Mouse (Mus musculus): ENCODE measurements around the gene Dtx2.
"Not testable (repeated sequence)": the region's sequence is repeated elsewhere in the genome, so short reads cannot be mapped to it uniquely, and the experiment has no call there.

Dtx2 gene

DNA sequence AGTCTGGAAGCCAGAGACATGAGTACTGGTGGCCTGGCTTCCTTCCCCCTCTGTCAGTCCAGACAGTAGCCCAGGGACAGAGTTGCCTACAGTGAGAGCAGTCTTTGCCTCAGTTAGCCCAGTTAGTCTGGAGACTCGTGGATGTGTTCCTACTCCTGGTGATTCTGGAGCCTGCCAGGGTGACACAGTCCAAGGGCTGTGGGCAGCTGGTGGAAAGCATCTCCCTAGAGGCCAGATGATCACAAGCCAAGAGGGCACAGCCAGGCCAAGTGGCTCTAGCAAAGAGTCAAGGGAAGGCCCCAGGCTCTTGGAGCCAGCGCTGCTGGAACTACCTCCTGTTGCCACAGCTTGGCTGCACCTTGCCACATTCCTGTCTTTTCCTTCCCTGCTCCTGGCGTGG, 31.1 kb downstream of the Dtx2 start:
- DNase-seq (ENCODE audit: low read depth, low spot score), result no peak

DNA sequence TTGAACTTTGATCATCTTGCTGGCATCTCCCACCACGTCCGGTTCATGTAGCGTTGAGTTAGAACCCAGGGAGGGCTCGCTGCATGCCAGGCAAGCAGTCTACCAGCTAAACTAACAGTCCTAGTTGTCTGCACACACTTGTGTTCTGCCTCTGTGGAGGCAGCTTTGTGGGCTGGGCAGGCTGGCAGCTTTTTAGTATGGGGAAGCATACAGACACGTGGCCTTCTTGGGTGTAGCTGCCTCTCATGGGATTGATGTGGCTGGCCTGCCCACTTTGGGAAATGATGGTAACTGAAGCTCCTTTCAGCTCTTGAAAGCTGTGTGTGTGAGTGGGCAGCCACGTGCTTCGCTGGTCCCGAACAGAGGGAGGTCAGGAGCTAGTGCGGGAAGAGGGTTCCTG, 32.3 kb downstream of the Dtx2 start:
- no peak for DNase-seq (ENCODE audit: low read depth, low spot score)

DNA sequence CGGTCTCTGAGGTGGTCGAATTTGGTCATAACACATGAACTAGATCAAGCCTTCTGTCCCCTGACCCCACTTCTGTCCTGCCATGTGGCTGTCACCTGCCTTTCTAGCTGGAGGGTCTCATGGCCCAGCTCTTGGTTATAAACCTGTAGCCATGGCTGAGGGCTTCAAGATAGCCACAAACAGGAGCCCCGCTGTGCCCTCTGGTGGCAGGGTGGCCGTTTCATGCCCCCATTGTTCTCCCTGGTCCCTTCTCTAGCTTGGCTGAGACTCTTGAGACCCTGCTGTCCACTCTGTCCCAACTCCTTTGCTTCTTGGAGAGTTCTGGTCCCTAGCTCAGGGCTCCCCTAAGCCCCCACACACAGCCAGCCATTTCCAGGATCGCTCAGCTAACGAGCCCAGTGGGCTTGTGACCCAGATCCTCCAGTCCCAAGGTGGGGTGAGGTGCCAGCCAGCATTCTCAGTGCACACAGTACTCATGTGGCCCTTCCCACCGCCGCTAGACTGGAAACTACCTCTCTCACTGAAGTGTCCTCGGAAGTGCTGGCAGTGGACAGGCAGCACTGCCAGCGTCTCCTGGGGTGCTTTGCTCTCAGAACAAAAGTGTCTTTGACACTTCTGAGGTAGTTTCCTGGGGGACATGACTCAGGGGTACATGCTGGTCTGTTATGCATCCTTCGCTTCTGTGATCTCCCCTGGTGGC, 33.2 kb downstream of the Dtx2 start:
- DNase-seq (ENCODE audit: low read depth, low spot score), result no peak

DNA sequence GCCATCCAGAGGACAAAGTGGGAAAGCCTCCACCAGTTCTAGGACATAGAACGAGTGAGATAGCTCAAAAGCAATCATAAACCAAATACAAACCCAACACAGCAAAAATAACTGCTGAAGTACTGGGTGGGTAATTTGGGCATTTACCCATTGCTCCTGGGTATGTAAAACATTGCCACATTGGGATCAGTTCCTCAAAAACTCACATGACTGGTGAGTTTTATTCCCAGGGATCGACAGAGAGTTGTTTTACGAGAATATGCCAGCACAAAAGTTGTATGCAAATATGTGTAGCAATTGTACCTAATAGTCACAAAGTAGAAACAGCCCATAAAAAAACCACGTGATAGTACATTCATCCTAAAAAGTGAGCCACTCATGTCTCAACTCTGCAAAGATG, 40.3 kb downstream of the Dtx2 start:
- no peak for DNase-seq (ENCODE audit: low read depth, low spot score)

DNA sequence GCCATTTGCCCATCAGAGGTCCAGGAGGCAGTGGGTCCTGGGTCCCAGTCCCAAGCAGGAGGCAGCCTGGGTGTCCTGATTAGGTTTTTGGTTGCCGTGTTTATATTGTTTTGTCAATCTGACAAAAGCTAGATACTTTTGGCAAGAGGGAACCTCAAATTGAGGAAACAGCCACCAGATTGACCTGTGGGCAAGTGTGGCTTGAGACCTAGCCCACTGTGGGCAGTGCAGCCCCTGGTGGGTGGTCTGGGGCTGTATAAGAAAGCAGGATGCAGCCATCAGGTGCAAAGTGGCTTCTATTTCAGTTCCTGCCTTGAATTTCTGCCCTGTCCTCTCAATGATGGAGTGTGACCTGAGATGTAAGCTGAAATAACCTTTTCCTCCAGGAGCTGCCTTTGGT, 40.7 kb downstream of the Dtx2 start:
- no peak for DNase-seq (ENCODE audit: low read depth, low spot score)

DNA sequence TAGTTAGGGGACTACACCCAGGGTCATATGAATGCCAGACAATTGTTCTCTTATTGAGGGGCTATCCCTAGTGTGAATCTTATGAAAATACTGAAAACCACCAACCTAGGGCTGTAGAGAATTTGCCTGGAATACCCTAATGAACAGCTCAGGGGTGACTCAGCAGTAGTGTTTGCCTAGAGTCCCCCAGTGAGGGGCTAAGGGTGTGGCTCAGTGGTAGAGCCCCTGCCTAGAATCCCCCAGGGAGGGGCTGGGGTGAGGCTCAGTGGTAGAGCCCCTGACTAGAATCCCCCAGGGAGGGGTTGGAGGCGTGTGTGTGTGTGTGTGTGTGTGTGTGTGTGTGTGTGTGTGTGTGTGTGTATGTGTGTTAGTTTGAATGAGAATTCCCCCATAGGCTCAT, 42.1 kb downstream of the Dtx2 start:
- DNase-seq (ENCODE audit: low read depth, low spot score), result no peak

DNA sequence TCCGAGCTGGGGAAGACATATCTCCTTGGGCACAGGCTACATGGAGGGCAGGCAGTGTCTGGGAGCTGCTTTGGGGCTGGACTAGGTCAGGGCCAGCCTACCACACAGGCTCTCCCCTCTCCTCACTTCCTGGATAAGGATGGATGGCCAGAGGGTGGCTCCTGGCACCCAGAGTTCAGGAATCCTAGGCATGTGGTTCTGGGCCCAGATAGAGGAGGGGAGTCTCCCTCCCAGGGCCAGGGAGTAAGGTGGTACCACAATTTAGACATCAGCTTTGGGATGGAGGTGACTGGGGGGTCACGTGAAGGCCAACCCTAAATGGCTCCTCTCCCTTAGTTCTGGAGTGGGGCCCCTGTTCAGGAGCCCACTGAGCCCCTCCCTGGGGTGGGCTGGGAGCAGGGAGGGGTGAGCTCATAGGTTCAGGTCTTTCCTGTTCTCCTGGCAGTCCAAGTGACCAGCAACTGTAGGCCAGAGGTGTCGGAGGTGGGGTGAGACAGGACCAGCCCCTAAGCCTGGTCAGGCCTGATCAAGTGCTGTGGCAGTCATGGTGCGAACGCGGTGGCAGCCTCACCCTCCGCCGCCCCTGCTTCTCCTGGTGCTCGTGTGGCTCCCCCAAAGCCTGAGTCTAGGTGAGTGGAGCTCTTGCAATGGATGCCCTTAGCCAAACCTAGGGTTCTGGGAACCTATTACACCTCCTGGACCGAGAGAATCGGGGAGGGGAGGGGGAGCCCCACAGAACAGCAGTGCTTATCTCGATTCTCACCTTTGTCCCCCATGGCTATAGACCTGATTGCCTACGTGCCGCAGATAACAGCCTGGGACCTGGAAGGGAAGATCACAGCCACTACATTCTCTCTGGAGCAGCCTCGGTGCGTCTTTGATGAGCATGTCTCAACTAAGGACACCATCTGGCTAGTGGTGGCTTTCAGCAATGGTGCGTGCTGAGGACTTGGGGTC, 43.9 kb downstream of the Dtx2 start, which contains the start of gene Upk3b:
TSS of gene Upk3b (plus strand) at position 239 of the 957 bp plus-strand sequence.
- DNase-seq (ENCODE audit: low read depth, low spot score), result no peak

DNA sequence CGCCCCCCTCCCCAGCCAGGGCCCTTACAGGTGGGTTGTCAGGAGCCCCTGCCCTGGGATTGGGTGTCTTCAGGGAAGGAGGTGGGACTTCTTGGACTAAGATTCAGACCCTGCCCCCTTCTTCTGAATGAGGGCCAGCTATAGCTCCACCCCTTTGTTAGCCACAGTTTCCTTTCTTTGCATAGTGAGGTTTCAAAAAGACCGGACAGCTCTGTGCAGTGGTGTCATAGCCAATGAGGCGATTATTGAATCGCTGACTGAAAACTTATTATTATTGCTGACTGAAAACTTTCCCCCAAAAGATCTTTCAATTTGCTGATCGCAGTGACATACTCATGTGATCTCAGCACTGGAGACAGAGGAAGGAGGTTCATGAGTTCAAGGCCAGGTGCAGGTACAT, 45.6 kb downstream of the Dtx2 start:
- DNase-seq (ENCODE audit: low read depth, low spot score), result no peak

DNA sequence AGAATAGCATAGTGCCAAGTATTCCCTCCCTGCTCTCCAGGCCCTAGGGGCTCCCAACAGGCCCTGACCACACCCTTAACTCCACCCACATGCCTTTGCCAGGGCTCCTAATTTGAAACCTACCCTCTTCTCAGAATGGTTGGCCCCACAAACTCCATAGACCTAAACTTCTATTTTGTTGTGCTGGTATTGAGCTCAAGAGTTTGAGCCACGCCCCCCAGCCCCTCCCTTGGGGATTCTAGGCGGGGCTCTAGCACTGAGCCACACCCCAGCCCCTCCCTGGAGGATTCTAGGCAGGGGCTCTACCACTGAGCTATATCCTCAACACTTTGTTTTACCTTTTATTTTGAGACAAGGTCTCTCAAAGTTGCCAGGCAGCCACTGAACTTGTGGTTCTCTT, 46.7 kb downstream of the Dtx2 start:
- DNase-seq (ENCODE audit: low read depth, low spot score), result no peak

DNA sequence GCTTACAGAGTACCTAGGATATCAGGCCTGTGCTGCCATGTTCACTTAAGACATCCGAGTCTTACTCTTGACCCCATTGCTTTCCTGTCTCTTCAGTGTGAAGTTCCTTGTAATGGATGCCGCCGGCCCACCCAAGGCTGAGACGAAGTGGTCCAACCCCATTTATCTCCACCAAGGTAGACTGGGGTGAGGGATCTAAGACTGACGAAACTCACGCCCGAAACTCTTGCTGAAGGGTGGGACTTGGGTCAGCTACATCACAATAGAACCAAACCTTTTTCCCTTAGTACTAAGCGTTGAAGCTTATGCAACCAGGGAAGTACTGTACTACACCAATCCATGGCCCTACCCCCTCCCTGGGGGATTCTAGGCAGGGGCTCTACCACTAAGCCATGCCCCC, 47.1 kb downstream of the Dtx2 start:
- DNase-seq (ENCODE audit: low read depth, low spot score), result no peak

DNA sequence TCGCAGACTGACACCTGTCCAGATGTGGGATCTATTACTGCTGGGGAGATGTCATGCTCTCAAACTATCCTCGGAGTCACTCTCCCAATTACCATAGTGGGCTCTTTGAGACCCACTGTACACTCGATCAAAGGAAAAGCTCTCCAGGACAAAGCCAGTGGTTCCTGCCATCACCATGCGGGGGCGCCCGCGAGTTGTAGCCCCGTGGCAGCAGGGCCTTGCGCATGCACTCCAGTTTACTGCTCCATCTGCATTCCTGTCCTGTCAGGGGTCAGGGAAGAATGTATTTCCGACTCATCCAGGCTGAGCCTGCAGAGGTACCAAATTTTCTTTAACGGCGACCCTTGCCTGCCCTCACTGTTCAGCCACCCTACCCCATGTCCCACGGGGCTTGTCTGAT, 50.3 kb downstream of the Dtx2 start:
- no peak for DNase-seq (ENCODE audit: low read depth, low spot score)

DNA sequence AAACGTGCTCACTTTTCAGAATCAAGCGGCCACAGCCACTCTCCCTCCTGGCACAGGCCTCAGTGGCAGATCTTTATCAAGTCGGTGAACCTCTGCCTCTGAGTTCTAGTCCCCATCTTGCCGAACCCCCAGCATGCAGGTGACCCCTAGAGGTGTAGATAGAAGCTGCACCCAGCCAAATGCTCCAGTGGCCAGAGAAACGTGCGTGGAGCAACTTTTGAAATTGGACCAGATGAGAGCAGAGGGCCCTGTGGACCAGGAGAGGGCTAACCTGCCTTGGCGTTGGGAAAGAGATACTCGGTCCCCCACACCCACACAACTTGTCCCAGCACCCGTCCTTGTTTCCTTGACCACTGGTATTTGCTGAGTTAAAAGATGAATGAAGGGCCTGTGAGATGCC, 50.8 kb downstream of the Dtx2 start:
- peak; percentile 20 for DNase-seq (ENCODE audit: low read depth, low spot score)

DNA sequence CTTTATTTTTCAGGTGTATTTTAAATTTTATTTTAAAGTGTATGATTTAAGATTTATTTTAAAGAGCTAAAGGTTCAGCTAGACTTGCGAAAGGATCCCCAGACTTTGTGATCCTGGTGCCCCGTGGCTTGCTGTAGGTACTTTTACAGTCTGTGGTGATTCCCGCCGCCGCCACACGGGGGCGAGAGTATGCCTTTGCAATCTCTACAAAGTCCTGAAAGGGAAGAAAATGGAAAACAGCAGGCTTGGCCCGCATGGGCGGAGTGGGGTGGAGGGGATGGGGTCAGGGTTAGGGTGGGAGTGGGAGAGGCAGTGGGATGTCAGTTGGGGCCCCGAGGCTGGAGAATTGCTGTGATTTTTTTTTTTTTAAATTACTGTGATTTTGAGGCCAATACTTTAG, 51.4 kb downstream of the Dtx2 start:
- DNase-seq (ENCODE audit: low read depth, low spot score), result peak; percentile 78

DNA sequence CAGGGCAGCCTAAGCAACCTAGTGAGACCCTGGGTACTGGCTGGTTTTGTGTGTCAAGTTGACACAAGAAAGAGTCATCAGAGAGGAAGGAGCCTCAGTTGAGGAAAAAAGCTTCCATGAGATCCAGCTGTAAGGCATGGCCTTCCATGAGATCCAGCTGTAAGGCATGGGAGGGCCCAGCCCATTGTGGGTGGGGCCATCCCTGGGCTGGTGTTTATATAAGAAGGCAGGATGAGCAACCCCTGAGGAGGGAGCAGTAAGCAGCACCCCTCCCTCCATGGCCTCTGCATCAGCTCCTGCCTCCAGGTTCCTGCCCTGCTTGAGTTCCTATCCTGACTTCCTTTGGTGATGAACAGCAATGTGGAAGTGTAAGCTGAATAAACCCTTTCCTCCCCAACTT, 53.9 kb downstream of the Dtx2 start:
- not testable (repeated sequence) for DNase-seq (ENCODE audit: low read depth, low spot score)

DNA sequence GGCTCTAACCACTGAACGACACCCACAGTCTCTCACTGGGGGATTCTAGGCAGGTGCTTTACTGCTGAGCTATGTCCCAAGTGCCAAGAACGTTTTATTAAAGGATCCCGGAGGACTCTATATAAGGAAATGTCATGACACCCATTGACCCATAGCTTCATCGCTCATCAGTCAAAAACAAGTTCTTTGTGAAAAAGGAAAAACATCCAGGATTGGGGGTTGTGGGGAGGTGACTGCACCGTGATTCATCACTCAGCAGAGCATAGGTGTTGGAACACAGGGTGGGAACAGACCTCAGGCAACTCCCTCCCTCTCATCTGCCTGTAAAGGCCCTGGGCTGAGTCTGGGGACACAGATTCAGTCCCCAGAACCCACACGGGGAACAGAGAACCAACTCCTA, 55.3 kb downstream of the Dtx2 start:
- no peak for DNase-seq (ENCODE audit: low read depth, low spot score)

DNA sequence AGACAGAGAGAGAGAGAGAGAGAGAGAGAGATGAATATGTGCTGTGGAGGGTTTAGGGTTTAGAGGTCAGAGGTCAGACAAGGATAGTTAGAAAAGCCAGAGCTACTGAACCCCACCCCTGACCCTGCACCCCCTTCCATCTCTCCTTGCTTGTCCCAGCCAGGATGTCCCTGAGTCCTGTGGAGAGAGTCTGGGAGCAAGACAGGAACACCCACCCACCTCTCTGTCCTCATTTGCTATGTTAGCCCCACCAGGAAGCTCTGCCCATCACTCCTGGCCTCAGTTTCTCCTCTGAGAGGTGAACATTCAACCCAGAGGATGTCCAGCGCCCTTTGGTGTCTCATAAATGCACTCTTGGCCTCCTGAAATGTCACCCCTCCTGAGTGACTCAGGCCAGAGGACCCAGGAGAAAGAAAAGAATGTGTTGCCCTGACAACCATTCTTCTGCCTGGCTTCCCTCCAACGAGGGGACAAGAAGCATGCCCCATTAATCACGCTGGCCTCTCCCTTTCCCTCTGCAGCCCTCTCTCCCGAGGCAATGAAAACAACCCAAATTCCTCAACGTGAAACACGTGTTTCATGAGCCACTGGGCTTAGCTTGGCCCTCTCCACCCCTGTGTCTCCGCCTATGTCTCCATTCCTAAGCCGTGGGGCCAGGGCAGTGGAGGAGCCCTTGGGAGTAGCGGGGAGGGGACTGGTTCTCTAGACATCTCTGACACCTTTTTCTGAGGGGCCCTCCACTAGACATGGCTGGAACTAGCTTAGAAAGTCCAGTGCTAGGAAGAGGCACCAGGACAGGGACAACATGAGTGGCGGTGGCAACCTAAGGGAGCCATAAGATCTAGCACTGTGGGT, 56.9 kb downstream of the Dtx2 start:
- no peak for DNase-seq (ENCODE audit: low read depth, low spot score)

DNA sequence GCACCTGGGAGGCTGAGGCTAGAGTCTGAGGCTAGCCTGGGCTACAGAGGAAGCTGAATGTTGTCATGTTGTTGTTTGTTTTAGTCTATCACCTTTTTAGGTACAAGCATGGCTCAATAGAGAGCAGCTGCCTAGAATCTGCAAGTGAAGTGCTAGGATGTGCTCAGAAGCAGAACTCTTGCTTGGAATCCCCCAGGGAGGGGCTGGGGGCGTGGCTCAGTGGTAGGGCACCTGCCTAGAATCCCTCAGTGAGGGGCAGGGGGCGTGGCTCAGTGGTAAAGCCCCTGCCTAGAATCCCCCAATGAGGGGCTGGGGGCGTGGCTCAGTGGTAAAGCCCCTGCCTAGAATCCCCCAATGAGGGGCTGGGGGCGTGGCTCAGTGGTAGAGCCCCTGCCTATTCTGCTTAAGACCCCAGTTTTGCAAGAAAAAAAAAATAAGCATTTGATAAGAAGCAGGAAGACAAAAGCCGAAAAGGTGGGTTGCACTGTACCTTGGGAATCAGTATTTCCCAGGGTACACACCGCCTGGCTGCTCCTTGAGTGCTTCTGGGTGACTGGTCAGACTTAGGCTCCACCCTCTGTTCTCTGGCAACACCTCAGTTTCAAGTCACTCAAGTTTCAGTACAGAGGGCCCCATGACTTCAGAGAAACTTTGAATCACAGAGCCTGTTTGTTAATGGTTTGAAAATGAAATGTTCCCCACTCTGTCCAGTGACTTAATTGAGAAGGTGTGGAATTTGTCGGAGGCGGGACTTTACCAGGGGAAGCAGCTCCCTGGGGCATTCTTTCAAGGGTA, 58.5 kb downstream of the Dtx2 start:
- no peak for DNase-seq (ENCODE audit: low read depth, low spot score)

DNA sequence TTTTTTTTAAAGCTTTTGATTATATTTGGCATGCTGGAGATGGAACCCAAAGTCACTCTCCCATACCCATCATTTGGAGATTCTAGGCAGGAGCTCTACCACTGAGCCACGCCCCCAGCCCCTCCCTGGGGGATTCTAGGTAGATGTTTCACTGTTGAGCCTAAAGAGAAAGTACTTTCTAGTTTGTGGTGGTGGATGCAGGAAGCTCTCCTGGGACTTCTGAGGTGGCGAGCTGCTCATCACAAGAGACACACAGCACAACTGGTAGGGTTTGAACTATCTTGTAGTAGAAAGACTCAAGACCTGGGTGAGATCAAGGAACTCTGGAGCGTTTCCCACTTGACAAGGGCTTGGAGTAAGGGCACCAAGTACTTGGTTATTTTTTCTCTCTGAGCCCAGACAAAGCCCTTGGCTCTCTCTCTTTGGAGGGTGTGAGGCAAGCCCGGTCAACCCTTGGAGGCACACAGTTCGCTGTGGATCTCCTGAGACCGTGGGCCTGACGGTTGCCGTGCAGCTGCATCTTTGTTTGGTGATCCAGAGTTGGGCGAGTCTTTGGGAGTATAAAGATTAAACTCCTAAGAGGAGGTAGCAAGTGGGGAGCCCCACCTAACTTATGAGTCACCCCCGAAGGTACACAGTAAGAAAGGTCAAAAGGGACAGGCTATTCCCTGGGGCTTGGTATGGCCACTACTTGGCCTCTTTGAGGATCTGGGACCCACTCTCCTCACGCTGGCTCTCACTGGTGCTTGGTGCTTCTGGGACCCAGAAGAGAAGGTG, 59.9 kb downstream of the Dtx2 start, which contains the start of gene Upk3bl:
TSS of gene Upk3bl (plus strand) at position 192 of the 777 bp plus-strand sequence.
- DNase-seq (ENCODE audit: low read depth, low spot score), result no peak

DNA sequence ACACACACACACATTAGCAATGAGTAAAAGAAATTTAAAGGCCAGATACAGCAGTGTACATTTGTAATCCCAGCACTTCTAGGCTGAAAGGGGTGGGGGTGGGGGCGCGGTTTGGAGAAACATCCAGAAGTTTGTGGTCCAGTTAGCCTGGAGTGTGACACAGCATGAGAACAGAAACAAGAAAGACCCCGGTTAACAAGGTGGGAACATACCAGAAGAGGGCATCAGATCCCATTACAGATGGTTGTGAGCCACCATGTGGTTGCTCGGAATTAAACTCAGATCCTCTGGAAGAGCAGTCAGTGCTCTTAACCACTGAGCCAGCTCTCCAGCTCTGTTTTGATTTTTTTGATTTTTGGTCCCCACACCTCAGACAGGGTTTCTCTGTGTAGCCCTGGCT, 61.5 kb downstream of the Dtx2 start:
- no peak for DNase-seq (ENCODE audit: low read depth, low spot score)

DNA sequence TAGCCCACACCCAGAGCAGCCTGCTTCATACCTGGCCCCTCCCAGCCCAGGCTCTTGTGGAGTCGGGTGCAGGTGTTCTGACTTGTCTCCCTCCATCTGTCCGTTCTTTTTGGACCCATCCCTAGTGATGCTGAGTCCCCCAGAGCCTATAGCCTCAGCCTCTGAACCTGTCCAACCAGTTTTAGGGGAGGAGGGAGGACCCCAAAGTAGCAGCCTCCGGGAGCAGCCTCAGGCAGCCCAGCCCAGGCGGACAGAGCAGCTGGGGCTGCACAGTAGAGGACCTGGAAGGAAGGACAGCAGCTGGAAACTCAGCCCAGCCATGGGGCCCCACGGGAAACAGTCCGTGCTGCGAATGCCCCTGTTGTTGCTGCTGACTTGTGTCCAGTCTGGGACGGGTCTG, 62.5 kb downstream of the Dtx2 start:
- no peak for DNase-seq (ENCODE audit: low read depth, low spot score)
